Mouse (Mus musculus) limb, embryonic 14.5 days (tissue): ENCODE measurements around the gene Fgfr2. TPM values are rescaled to one million over a fixed set of nuclear protein-coding genes. Genes with fewer than 3 reads are reported as not detected.

Experiments
- ATAC-seq: fragments of 200-750 bp; cut with Nextera tagmentation; 2 replicates; pipeline ENCODE4 v1.8.0; 2017; ENCODE audit warnings: low read depth, moderate number of reproducible peaks, moderate TSS enrichment; ENCODE audit not compliant: low FRiP score
- DNase-seq: peaks from one replicate; pipeline ENCODE4 v3.0.0-alpha.2; 2015; ENCODE audit warnings: low spot score
- H3K27ac ChIP-seq: fragments of 300-500 bp; sonication (generic); replicated peaks from 2 replicates; pipeline ENCODE4 v1.5.1; 2014; ENCODE audit warnings: low read depth, mild to moderate bottlenecking, low read length, moderate library complexity, mixed read lengths
- H3K27me3 ChIP-seq: fragments of 300-500 bp; sonication (generic); 2 replicates; pipeline ENCODE4 v1.6.1; 2014; ENCODE audit warnings: low read length, mixed read lengths; ENCODE audit not compliant: control insufficient read depth, insufficient read depth
- H3K36me3 ChIP-seq: fragments of 300-500 bp; sonication (generic); 2 replicates; pipeline ENCODE4 v1.6.1; 2014; ENCODE audit warnings: mild to moderate bottlenecking, low read length, moderate library complexity, mixed read lengths; ENCODE audit not compliant: control insufficient read depth, insufficient read depth
- H3K4me1 ChIP-seq: fragments of 300-500 bp; sonication (generic); 2 replicates; pipeline ENCODE4 v1.6.1; 2014; ENCODE audit warnings: antibody characterized with exemption, low read length, mixed read lengths; ENCODE audit not compliant: control insufficient read depth, insufficient read depth
- H3K4me2 ChIP-seq: fragments of 300-500 bp; sonication (generic); replicated peaks from 2 replicates; pipeline ENCODE4 v1.6.1; 2014; ENCODE audit warnings: low read depth, mild to moderate bottlenecking, low read length, moderate library complexity; ENCODE audit not compliant: severe bottlenecking
- H3K4me3 ChIP-seq: fragments of 300-500 bp; sonication (generic); replicated peaks from 2 replicates; pipeline ENCODE4 v1.5.1; 2014; ENCODE audit warnings: low read length
- H3K9ac ChIP-seq: fragments of 300-500 bp; sonication (generic); 2 replicates; pipeline ENCODE4 v1.6.1; 2014; ENCODE audit warnings: mild to moderate bottlenecking, low read depth, low read length, moderate library complexity; ENCODE audit not compliant: severe bottlenecking
- H3K9me3 ChIP-seq: fragments of 300-500 bp; sonication (generic); 2 replicates; pipeline ENCODE4 v1.6.1; 2016; ENCODE audit warnings: low read length; ENCODE audit not compliant: control insufficient read depth
- POLR2A ChIP-seq: fragments of 200-500 bp; IDR thresholded peaks from 2 replicates; pipeline ENCODE4 v1.8.0; 2012; ENCODE audit warnings: inconsistent platforms, mild to moderate bottlenecking, moderate library complexity, borderline replicate concordance; ENCODE audit not compliant: insufficient read depth, insufficient read length; ENCODE audit errors: extremely low read depth
- WGBS: fragments of 180-500 bp; shearing (Covaris S2); extraction: QIAGEN DNeasy Blood & Tissue Kit; methylation state at CpG from one replicate; pipeline ENCODE4 v1.1.7; 2014; 5-methylcytosine and 5-hydroxymethylcytosine counted together
- polyA plus RNA-seq, 2 experiments: library from polyadenylated mRNA; depleted of rRNA in 1 of 2; stranded (reverse) in 1 of 2; unstranded in 1 of 2; fragments of >200 nt; fragmentation: Nextera tagmentation in 1 of 2; extraction: Ambion mirVana in 1 of 2; gene quantifications; 2 replicates each; pipeline versions ENCODE4 v1.2.1 to v1.2.3; 2012 to 2014

Fgfr2 gene
- polyA plus RNA-seq, 2 experiments: 131 to 133 TPM

- ATAC-seq (no peak), DNase-seq (no peak)
- Histone ChIP-seq H3K9ac (no peak overlapping the region), H3K27me3 (no peaks in the 10 kb centered on the region), H3K9me3 (no peaks in the 10 kb centered on the region), H3K4me2 (no peak overlapping the region), H3K4me1 (peaks cover 5% of the 10 kb centered on the region; the same call in 1 of the 2 replicates), H3K4me3 (no peak overlapping the region), H3K36me3 (peaks cover 49% of the 10 kb centered on the region), H3K27ac (no peak overlapping the region)
- no peak for TF ChIP-seq POLR2A
- 70% methylated on average over 5 of the region's 5 CpGs for WGBS
Observed at GRCm38 (mm10) chr7:132556575-132556974, 566.6 kb downstream of the Fgfr2 start.

DNA sequence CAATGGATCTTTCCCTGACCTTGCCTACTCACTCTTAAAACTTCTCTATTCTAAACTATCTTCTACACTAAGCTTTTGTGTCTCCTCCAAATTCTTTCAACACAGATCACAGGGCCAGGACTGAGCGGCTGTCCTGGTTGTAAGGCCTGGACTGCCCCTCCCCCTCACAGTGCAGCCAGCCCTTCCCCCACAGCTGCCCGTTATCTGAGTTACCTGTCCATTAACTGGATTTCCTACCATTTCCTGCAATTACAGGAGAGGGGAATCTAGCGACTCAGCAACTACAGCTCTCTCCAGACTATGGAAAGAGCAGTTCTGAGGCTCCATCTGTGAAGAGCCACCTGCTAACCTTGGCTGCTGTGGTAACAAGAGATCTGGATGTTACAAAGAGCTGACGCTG is 567.2 kb downstream of the Fgfr2 start:
- TF ChIP-seq POLR2A: no peak
- WGBS: 27% methylated on average over 4 of the region's 4 CpGs

DNA sequence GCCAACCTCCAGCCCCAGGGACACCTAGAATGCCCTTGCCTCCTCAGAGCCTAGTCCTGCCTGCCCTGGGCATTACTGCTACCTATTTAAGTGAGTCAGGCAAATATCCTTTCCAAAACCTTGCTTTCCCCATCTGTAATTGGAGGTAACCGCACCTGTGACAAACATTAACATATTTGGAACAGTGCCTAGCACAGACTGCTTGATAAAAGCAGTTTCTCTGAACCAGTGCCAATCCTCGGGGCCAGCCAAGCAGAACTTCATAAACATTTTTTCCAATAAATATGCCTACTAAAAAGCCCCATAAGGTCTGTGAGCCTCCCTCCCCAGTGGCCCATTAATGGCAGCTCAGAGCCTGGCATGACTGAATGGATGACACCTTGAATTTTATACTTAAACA is 569.1 kb downstream of the Fgfr2 start:
- no peak overlapping the region for H3K9ac ChIP-seq
- no peak overlapping the region for H3K27ac ChIP-seq
- peaks cover 5% of the 10 kb centered on the region; the same call in 1 of the 2 replicates for H3K4me1 ChIP-seq
- no peak for TF ChIP-seq POLR2A
- H3K9me3 ChIP-seq: no peaks in the 10 kb centered on the region
- H3K4me2 ChIP-seq: no peak overlapping the region
- peaks cover 25% of the 10 kb centered on the region for H3K36me3 ChIP-seq
- H3K27me3 ChIP-seq: no peaks in the 10 kb centered on the region
- ATAC-seq: no peak
- DNase-seq: peak; percentile 67
- H3K4me3 ChIP-seq: no peak overlapping the region
- WGBS: 35% methylated on average over 2 of the region's 2 CpGs

More for the DNA sequence above, 567.2 kb downstream of the Fgfr2 start:
- peaks cover 42% of the 10 kb centered on the region for H3K36me3 ChIP-seq
- no peak overlapping the region for H3K4me3 ChIP-seq
- no peak overlapping the region for H3K4me2 ChIP-seq
- DNase-seq (no peak), ATAC-seq (no peak)
- H3K27me3 ChIP-seq: no peaks in the 10 kb centered on the region
- no peaks in the 10 kb centered on the region for H3K9me3 ChIP-seq
- no peak overlapping the region for H3K27ac ChIP-seq
- H3K9ac ChIP-seq: no peak overlapping the region
- peaks cover 5% of the 10 kb centered on the region; the same call in 1 of the 2 replicates for H3K4me1 ChIP-seq

DNA sequence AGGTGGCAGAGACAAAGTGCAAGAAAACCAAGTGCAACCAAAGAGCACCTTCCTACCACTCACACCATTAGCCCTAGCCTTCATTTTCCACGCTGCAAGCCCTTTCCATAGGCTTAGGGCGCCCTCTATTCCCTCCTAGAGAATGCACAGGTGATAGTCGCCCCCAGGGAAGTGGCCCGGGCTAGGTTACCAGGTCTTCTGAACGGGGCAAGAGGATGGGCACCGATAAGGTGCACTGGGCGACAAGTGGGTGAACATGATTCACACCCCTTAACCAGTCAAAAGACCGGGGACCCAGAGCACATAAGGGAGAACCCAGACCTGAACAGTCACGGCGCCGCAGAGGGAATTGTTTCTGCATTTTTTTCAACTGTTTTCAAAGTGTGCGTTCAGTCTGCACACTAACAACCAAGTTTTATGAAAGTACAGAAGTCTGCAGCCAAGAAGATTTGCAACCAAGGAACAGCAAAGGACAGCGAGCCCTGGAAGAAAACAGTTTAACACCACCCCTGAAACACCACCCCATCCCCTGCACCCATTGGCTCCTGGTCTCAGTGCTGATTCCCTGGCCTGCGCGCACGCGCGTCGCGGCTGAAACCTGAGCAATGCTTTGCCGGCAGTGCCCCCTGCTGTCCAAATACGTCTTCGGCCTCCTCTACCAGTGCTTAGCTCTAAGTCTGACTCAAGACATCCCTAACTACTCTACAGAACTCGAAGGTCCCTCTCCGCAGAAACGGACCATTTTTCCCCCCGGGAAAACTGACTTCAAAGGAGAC is 571.6 kb downstream of the Fgfr2 start:
- Histone ChIP-seq H3K27me3 (no peaks in the 10 kb centered on the region), H3K4me2 (peak overlapping the region; percentile 69), H3K27ac (peak overlapping the region; percentile 14), H3K4me1 (peaks cover 5% of the 10 kb centered on the region; the same call in 1 of the 2 replicates), H3K36me3 (peaks cover 2% of the 10 kb centered on the region), H3K9me3 (no peaks in the 10 kb centered on the region), H3K4me3 (peak overlapping the region; percentile 41), H3K9ac (peak overlapping the region; percentile 55)
- 1% methylated on average over 27 of the region's 27 CpGs for WGBS
- ATAC-seq (peak; percentile 93), DNase-seq (peak; percentile 96)
- TF ChIP-seq POLR2A: no peak

- Histone ChIP-seq H3K36me3 (no peaks in the 10 kb centered on the region), H3K4me3 (no peak overlapping the region), H3K9ac (no peak overlapping the region), H3K9me3 (no peaks in the 10 kb centered on the region), H3K27ac (no peak overlapping the region), H3K4me2 (no peak overlapping the region), H3K4me1 (peaks cover 2% of the 10 kb centered on the region; the same call in 1 of the 2 replicates), H3K27me3 (no peaks in the 10 kb centered on the region)
- 89% methylated on average over 3 of the region's 3 CpGs for WGBS
- DNase-seq (no peak), ATAC-seq (no peak)
- no peak for TF ChIP-seq POLR2A
Observed at GRCm38 (mm10) chr7:132547126-132547525, 576.0 kb downstream of the Fgfr2 start.
